Mouse (Mus musculus) cerebellum, adult 2 months (tissue): ENCODE measurements around the gene Mtrex.

Source experiments
- CTCF ChIP-seq: fragments of 200-500 bp; IDR thresholded peaks from 2 replicates; pipeline ENCODE4 v1.5.1; 2011; ENCODE audit warnings: low read depth, mild to moderate bottlenecking, control low read depth, low read length, moderate library complexity, borderline replicate concordance; ENCODE audit not compliant: insufficient read depth
- POLR2A ChIP-seq: fragments of 200-500 bp; IDR thresholded peaks from 2 replicates; pipeline ENCODE4 v1.6.1; 2011; ENCODE audit warnings: low read length, control low read depth, borderline replicate concordance; ENCODE audit not compliant: insufficient read depth

- TF ChIP-seq POLR2A (no peak), CTCF (no peak)
Measured at GRCm38 (mm10) chr13:112818125-112818524, 109.1 kb downstream of the Mtrex start.
